Mouse (Mus musculus): ENCODE results near the gene Foxk1.

GRCm38 (mm10) chr5:142370406-142371171 lies 30.7 kb upstream of the Foxk1 start:
- TF ChIP-seq CTCF (IDR thresholded peaks at IDR 0.05; ENCODE audit: extremely low read depth, insufficient read depth, low read length) (no peak), POLR2A (IDR thresholded peaks at IDR 0.05; ENCODE audit: extremely low read depth, insufficient read depth, low read length) (no peak)

Measured in cortical plate, adult 2 months (tissue).